8 mouse cellular contexts compared by ENCODE assay signal in the genomic region with DNA sequence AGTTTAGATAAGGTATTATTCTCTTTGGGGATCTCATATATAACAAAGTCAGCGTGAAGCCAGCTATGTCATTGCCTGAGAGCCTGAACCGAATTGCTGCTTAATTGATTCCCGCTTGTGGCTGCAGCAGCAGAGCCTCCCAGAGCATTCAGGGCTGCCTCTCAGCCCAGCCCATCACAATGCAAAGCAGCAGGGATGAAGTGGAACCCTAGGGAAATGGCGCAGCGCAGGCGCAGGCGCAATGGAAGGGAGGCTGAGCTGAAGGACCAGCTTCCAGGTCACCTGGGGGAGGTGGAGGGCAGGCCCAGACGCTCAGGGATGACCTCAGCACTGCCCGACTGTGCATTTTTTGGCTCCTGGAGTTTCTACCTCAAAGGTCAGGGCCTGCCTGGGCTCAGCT. TPM values are rescaled to one million over a fixed set of nuclear protein-coding genes. Genes with fewer than 3 reads are reported as not detected.
A peak's percentile ranks its signal among the peaks of the same experiment; 100 is the strongest.
DNase-seq lines count a peak whose midpoint lies in the region; ATAC-seq and TF ChIP-seq lines count a peak whose summit lies in the region.

No protein-coding gene starts in this region.

- TF ChIP-seq POLR2A in brain, embryonic 14.5 days (IDR thresholded peaks at IDR 0.05; ENCODE audit: borderline replicate concordance, extremely low read depth, insufficient read depth, insufficient read length, poor library complexity, severe bottlenecking) = no peak

- TF ChIP-seq CTCF in brain, embryonic 14.5 days (IDR thresholded peaks at IDR 0.05; ENCODE audit: borderline replicate concordance, extremely low read depth, insufficient read depth, insufficient read length) = no peak
- no peak for TF ChIP-seq CTCF in forebrain, postnatal 0 days (IDR thresholded peaks at IDR 0.05; ENCODE audit: low read depth)

- H3K9ac ChIP-seq in forebrain, postnatal 0 days = no peak overlapping the region
- H3K9ac ChIP-seq in midbrain, embryonic 12.5 days (replicated peaks) = no peak overlapping the region

- no peaks in the 10 kb centered on the region for H3K27me3 ChIP-seq in forebrain, postnatal 0 days (ENCODE audit: insufficient read depth, low read length)
- H3K27me3 ChIP-seq in midbrain, embryonic 12.5 days = no peaks in the 10 kb centered on the region

- no peaks in the 10 kb centered on the region for H3K9me3 ChIP-seq in forebrain, postnatal 0 days (ENCODE audit: low read length)
- H3K9me3 ChIP-seq in midbrain, embryonic 12.5 days = no peaks in the 10 kb centered on the region

- peak; percentile 43; the same call in 1 of the 2 replicates for ATAC-seq in forebrain, postnatal 0 days
- ATAC-seq in midbrain, embryonic 12.5 days (ENCODE audit: low FRiP score, low read depth) = peak; percentile 91

- WGBS in forebrain, postnatal 0 days = 7% methylated on average over 9 of the region's 9 CpGs
- 3% methylated on average over 9 of the region's 9 CpGs for WGBS in midbrain, embryonic 12.5 days

- no peak overlapping the region for H3K4me3 ChIP-seq in forebrain, postnatal 0 days (ENCODE audit: low read depth, low read length)
- no peak overlapping the region for H3K4me3 ChIP-seq in midbrain, embryonic 12.5 days

- H3K36me3 ChIP-seq in forebrain, postnatal 0 days (ENCODE audit: insufficient read depth) = no peaks in the 10 kb centered on the region
- H3K36me3 ChIP-seq in midbrain, embryonic 12.5 days = no peaks in the 10 kb centered on the region

- 0 out of 2 replicates have a peak, but pooled peaks cover 4% of the 10 kb centered on the region for H3K4me1 ChIP-seq in forebrain, postnatal 0 days (ENCODE audit: insufficient read depth)
- H3K4me1 ChIP-seq in midbrain, embryonic 12.5 days = peaks cover 4% of the 10 kb centered on the region

- H3K27ac ChIP-seq in forebrain, postnatal 0 days (ENCODE audit: low read depth, low read length) = no peak overlapping the region
- no peak overlapping the region for H3K27ac ChIP-seq in midbrain, embryonic 12.5 days (replicated peaks)

- 0 out of 2 replicates have a peak overlapping the region, but pooled peaks have one; percentile 3 for H3K4me2 ChIP-seq in forebrain, postnatal 0 days (ENCODE audit: low read depth)
- H3K4me2 ChIP-seq in midbrain, embryonic 12.5 days (replicated peaks) = no peak overlapping the region

- DNase-seq in adrenal gland, adult 2 months = peak; percentile 6
- no peak for DNase-seq in adrenal gland, postnatal 36 days
- peak; percentile 86 for DNase-seq in brain, embryonic 14.5 days (ENCODE audit: low read depth)
- DNase-seq in forebrain, postnatal 0 days = peak; percentile 22
- DNase-seq in urinary bladder, postnatal 10 days (ENCODE audit: low spot score) = no peak
- DNase-seq in left cerebral cortex, adult 8-10 months (ENCODE audit: low spot score in 2 of 2) = no peak
- no peak for DNase-seq in cerebellum, postnatal 4 days (ENCODE audit: low spot score in 2 of 2)

RNA-seq across cellular contexts. Expression of a gene that starts 49.7 kb away (rescaled TPM):
- 10 to 100 TPM; 51.5 to 70.9 TPM for total RNA-seq in adrenal gland, adult 2 months (2021)
- 19.3 and 26.3 TPM in 2 replicates for polyA plus RNA-seq in adrenal gland, adult 2 months (2012; rRNA removed)
- total RNA-seq in adrenal gland, postnatal 36 days (2021) = 10 to 100 TPM; 63.0 to 67.6 TPM
- polyA plus RNA-seq in brain, embryonic 14.5 days (2012; rRNA removed) = 40.8 and 41.2 TPM in 2 replicates
- 43.4 and 47.6 TPM in 2 replicates for total RNA-seq in forebrain, postnatal 0 days (2014; rRNA removed)
- 28.8 and 36.2 TPM in 2 replicates for polyA plus RNA-seq in forebrain, postnatal 0 days (2015; fragmentation: Nextera tagmentation; extraction: Ambion mirVana)
- 31.4 and 34.2 TPM in 2 replicates for polyA plus RNA-seq in midbrain, embryonic 12.5 days (2016; fragmentation: Nextera tagmentation; extraction: Ambion mirVana)
- total RNA-seq in left cerebral cortex, adult 8-10 months (2022) = 10 to 100 TPM; 32.5 to 35.4 (median 33.4) TPM

Comparison
In these comparisons a context has a peak if more than half of its experiments do, and no peak if none do; other contexts are left out.
1. DNase-seq: peak in adrenal gland, adult 2 months (single experiment), brain, embryonic 14.5 days (single experiment) and forebrain, postnatal 0 days (single experiment); none in adrenal gland, postnatal 36 days (0 of 2), urinary bladder, postnatal 10 days (single experiment), left cerebral cortex, adult 8-10 months (0 of 2) and cerebellum, postnatal 4 days (0 of 2).